Mouse (Mus musculus) testis, adult 2 months (tissue): ENCODE results near the gene Cnfn.

Experiments
- CTCF ChIP-seq: fragments of 200-500 bp; IDR thresholded peaks from 2 replicates; pipeline ENCODE4 v1.5.1; 2012; ENCODE audit warnings: low read depth, mild to moderate bottlenecking, inconsistent platforms, low read length, moderate library complexity; ENCODE audit not compliant: control insufficient read depth, insufficient read depth, insufficient replicate concordance
- POLR2A ChIP-seq: fragments of 200-500 bp; IDR thresholded peaks from 2 replicates; pipeline ENCODE4 v1.6.1; 2012; ENCODE audit warnings: low read depth, mild to moderate bottlenecking, inconsistent platforms, low read length, moderate library complexity; ENCODE audit not compliant: control insufficient read depth

- TF ChIP-seq CTCF: no peak; the same call in 1 of the 2 replicates
- no peak for TF ChIP-seq POLR2A
Measured at GRCm38 (mm10) chr7:25417597-25417996, 48.1 kb upstream of the Cnfn start.
